Mouse (Mus musculus) embryo, embryonic 10.5 days (tissue): ENCODE results near the gene Eepd1.

ENCODE experiments used
- DNase-seq: peaks from one replicate; pipeline ENCODE4 v3.0.0-alpha.2; 2015; ENCODE audit warnings: low spot score

Gene Eepd1

DNA sequence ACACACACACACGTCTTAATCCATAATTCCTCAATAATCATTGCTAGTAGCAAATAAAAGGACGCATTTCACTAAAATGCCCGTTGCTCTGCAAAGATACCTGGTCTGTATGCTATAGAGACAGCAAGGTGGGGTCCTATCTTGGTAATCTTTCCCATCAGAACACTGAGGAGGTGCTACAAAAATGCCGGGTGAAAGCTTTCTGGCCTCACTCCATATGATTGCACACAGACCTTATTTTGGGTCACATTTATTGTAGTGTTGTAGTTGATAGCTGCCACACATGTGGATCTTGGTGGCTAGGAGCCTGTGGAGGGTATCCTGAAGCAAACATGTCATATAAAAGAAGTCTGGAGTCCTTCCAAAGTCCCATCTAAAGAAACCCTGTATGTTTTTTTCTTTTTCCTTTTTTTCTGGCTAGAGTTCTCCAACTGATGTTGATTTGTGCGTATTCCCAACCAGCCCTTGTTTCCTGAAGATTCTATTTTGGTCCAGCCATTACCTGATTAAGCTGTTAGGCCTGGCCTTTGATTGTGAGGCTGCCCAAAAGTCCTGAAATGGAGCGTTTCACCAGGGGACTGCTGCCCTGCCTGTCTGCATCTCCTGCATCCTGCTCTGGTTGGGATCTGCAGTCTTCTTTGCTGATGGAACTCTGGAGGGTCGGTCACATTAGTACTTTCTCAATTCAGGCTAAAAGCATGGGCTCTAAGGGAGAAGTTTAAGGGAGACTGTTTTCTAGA, 8.0 kb downstream of the Eepd1 start:
- DNase-seq: no peak

DNA sequence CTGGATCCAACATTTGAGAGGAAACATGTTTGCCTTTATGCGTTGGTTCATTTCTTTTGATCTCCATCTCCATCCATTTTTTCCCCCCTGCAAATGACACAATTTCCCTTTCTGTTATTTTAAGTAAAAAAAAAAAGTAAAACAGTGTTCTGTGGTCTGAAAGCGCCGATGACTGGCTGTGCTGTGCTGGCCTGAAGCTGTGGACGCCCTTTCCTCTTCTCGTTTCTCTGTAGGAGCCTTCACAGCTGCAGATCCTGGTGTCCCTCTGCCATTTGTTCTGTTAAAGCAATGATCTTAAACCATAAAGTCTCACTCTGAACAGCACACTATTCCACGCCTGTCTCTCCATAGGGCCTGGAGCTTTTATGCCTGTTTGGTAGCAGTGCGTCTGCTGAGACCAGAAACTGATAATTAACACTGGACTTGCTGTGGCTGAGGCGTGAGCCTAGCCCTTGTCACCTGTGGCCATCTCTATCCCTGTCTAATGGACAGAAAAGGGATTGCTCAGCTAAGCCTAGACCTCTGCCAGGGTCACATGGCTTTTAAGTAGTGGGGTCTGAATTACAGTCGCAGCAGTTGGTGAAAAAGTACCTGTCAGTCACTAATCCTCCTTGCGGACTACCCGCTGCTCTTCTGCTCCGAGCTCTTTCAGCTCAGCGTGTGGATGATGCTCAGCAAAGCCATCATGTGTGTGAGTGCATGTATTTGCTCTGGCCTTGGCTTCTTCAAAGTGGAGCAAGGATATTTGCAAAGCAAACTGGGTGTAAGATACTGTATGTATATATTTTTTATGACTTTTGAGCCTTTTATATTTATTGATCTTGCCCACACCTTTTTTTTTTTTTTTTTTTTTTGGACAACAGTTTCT, 9.2 kb downstream of the Eepd1 start:
- no peak for DNase-seq

DNA sequence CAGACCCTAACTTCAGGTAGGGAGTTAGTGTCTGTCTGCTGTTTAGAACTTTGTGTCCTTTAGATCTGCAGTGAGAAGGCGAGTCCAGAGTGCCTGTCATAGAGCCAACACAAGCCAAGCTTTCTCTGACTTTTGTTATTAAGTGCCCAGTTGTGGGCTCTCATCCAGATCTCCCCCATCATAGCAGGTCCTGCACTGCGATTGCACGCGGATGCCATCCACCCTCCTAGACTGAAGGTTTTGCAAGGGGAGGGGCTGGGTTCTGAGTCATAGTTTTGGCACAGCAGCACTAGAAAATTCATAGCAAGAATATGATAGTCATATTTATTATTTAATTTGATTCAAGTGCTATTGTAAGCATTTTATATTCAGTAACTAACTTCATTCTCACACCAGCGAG, 12.6 kb downstream of the Eepd1 start:
- no peak for DNase-seq

DNA sequence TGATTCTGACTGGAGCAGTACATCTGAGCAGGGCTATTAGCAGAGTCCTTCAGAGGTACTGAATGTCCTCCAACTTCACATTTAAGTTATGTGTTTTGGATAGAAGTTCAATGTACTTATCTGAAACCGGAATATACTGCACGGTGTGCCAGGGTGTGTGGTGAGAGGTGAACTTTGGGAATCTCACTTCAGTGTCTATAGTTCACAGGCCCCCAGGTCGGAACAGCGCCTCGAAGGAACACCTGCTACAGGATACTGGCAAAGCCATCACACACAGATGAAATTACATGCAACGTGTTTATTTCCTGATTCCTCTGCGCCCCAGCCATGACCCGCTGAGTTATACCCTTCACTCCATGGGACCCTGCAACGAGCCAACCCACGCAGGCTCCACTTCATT, 14.3 kb downstream of the Eepd1 start:
- DNase-seq: no peak

DNA sequence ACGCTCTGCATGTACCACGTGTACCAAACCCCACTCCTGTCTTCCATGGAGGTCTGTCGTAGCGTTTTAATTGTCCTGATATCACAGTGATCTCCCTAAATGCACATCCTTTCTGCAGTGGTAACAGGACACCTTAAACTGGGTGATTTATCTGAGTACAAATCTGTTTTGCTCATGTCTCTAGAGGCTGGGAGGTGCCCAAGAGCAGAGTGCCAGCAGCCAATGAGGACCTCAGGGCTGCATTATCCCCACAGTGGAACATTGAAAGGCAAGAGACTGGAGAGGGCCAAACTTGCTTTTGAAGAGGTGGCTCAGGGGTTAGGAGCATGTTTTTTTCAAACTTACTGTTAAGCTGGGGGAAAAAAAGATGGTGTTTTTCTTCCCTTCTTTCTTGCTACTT, 14.8 kb downstream of the Eepd1 start:
- no peak for DNase-seq

DNA sequence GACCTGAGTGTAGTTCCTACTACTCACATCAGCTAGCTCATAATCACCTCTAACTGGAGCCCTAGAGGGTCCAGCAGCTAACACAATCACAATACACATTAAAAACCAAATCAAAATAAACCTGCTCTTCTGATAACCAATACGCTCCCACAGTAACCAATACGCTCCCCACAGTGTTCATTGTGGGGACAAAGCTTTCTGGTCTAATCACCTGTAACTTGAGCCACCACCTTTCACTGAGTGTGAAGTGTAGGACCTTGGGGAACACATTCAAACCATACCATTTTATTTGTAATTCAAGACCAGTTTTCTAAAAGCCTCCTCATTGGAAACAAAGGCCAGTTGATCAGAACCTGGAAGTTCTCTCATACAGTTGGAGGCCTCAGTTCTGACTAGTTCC, 15.4 kb downstream of the Eepd1 start:
- no peak for DNase-seq

DNA sequence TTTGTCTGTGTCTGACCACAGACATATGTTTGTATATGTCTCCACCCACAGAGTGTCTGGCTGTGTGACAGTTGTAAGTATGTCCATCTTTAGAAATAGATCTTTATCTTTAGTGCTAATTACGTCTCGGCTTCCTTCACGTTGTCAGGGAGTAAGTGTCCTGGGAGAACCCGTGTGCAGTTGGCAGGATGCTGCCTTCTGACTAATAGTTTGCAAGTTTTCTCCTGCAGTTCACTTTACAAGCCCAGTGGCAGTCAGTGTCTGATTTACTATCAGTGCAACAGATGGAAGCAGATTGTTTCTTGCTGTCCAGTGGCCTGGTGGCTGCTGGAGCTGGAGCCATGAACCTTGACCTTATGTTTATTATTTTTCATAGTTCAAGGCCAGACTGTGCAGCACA, 17.4 kb downstream of the Eepd1 start:
- peak; percentile 25 for DNase-seq

DNA sequence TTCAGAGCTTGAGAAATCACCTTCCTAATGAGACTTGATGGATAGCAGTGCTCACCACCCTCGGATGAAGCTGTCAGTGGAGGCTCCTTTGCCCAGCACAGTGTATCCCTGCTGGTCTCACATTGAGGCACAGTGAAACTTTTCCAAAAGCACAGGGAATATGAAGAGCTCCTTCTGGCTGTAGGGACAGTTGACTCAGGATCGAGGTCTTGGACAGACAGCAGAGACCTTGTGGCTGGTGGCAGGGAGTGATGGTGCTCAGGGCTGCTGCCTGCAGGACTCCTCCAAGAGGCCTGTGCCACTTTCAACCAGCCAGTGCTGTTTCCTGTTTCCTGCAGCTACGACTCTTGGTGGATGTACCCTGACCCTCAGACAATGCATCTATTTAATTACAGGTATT, 18.0 kb downstream of the Eepd1 start:
- no peak for DNase-seq

DNA sequence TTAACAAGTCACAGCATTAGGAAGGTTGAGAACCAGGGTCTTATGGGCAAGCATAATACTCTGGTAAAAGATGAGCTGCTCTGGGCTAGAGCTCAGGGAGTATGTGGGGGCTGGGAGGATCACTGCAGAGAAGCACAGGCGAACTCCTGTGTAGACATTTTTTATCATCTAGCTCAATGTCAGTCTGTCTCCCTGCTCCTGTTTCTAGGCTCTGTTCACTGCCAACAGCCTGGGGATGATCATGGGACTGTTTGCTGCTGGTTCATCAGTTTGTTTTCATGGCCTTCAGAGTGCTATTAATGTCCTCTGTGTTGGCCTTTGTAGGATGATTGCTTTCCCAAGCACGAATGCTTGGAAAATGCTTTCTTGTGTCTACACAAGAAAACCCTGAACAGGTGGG, 18.7 kb downstream of the Eepd1 start:
- no peak for DNase-seq

DNA sequence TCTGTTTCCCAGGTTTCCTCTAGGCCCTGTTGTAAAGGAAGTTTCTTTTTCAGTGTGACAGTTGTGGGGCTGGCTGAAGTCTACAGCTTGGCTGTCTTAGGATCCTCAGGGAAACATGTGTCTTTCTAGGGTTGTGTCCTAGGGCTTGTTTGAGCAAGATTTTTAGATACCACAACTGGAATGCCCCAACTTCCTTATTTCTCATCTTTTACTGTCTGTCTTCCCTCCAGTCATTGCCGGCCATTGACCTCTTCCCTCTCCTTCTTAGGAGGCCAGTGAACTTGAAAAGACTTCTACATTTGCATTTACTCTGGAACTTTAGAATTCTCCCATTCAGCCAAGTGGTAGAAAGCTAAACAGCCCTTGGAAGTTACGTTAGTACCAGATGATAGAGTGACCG, 27.5 kb downstream of the Eepd1 start:
- no peak for DNase-seq

DNA sequence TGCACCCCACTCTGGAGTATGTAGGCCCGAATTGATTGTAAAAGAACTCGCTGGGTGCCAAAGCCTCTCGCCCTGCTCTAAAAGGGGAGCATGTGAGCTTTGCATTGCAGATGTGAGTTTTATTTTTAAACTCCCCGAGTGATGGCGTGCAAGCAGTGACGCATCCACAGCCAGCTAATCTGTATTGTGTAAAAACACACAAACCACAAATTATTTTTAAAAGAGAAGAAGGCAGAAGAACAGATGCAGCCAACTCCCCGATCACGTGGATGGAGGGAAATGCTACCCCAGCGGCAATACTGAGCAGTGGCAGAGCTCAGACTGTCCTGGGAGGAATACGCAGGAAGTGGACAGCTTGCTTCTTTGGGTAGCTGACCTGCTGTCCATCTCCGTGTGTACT, 29.2 kb downstream of the Eepd1 start:
- no peak for DNase-seq

DNA sequence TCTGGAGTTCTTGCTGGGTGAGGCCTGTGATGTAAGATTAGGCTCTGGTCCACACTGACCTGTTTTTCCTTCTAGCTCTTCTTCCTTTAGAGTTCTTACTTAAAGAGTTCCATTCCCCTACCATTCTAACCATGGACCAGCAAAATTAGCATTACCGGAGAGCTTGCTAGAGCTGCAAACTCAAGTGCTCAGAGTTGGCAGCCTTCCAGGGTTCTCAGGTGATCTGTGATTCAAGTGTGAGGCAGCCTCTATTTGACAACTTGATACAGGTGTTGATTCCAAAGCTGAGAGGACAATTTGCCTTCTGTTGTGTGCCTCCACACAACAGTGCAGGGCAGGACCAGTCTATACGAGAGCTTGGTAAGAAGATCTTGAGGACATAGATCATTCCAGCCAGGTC, 31.7 kb downstream of the Eepd1 start:
- DNase-seq: no peak

DNA sequence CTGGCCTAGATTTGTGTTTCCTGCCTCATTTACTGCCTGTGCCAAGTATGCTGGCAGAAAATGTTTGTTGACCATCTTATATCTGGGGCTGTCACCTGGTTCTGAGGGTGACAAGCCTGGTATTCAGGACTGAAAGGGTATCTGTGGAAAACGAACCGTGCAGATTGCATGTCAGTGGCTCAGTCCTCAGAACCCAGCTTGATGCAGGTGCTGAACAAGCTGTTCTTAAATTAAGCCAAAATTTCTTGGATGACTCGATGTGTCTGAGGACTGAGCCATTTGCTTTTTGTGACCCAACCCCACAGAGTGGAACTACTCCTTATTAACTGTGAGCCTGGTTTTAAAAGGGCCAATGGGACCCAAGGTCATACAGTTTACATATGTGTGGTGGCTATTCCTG, 32.2 kb downstream of the Eepd1 start:
- no peak for DNase-seq

DNA sequence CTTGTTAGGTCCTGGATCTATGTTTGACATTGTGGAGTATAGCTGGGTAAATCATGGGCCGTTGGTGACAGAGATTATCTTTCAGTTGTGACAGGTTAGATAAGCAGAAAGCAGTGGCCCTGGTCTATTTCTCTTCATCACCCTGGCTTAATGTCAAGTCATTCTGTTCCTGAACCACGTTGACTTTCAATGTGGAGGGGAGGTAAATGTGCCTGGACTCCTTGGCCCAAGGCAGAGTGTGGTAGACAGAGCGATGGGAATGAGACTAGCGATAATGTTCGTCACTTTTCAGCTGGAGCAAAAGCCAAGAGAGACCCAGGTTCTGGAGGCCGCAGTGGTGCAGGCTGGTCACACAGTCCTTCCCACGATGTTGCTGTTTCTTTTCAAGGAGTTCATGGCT, 35.3 kb downstream of the Eepd1 start:
- no peak for DNase-seq

DNA sequence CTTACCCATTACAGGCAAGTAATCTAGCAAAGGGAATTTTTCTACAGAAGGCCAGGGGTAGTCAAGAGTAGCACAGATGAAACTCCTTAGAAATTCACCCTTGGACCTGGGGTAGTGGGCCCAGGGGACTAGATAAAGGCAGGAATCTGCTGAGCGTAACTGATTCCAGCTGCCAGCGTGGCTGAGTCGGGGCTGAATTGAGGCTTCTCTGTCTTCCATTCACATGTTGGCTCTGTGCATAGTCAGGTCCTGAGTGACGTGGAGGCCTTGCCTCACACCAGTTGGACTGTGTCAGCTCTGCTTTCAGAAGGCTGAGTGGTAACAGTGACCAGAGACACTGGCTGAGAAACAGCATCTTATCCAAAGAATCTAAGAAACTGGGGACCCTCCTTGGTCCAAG, 36.6 kb downstream of the Eepd1 start:
- peak; percentile 49 for DNase-seq

DNA sequence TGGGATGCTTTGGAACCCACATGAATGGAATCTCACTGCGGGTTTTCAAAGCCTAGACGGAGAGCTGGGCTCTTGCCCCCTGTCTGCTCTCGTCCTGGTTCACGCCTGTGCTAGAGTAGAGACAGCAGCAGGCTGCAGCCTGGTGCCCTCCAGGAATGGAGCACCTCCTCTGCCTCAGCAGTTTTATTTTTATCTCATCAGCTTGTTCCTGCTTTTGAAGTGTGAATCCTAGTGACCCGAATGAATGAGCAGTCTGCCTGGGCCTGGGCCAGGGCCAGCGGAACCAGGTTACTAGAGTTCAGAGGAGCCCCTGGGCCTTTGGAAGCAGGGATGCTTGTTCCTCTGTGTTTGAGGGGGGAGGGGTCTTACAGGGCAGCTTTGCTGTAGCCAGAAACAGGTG, 37.8 kb downstream of the Eepd1 start:
- no peak for DNase-seq

DNA sequence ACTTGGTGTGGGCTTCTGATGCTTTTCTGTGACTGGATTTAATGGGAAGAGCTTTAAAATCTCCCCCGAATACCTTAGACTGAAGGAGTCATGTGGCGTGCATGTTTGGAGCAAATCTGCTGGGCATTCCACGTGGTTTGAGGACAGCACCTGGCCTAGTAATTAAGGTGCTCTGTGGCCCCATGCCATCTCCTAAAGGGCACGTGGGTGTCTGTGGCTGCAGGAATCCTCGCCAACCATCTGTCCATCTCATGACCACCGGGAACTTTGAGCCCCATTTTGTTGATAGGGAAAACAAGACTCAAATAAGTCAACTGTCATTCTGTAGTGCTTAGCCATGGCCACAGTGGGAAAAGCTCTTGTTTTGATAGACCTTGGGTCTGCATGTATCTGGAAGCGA, 39.5 kb downstream of the Eepd1 start:
- DNase-seq: no peak

DNA sequence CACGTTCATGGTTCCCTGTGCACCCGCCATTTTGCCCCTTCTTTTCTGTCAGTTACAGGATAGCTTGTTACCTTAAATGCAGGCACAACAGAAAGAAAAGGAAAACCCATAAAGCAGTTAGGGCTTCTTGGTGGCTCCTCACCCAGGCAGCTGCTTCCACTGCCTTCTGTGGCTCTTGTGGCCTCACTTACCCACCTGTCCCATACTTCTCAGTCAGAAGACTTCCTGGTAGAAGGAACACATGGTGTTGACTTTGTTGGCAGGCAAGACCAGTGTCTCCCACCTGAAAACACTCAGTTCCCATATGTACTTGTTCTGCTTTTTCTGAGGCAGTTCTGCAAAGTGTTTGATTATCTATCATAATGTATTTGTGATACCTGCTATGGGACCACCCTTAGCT, 40.5 kb downstream of the Eepd1 start:
- no peak for DNase-seq

DNA sequence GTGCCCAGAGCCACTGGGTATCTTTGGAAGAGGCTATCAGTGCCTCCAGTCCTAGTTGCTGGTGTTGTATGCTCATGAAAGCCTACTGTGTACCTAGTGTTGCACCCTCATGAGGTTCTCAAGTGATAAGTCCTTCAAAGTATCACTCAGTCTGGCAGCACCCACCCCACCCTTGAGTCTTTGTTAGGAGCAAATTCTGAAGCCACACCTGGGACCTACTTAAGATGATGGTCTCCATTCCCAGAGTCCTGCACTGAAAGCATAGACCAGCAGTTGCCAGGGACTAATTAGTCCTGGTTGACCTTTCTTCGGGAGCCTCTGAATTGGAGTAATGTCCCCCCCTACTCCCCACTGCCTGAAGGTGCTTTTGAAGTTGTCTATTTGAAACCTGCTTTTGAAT, 45.2 kb downstream of the Eepd1 start:
- DNase-seq: no peak

DNA sequence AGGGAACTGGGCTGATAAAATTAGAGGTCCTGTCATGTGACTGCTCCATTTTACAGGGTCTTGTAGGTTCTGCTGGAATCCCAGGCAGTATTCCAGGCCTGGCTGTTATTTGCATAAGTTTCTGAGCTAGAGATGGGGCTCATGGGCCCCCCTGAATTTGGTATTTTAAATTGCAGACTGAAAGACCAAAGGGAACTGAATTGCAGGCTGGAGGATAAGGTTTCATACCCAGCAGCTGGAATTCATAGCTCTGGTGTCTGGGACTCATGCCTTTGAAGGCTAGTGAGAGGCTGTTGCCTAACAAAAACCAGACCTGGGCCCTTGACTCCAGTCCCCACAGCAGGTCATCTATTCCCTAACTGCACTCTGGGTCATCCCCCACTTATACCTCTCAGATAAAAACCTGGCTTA, 45.6 kb downstream of the Eepd1 start:
- DNase-seq: peak; percentile 77

DNA sequence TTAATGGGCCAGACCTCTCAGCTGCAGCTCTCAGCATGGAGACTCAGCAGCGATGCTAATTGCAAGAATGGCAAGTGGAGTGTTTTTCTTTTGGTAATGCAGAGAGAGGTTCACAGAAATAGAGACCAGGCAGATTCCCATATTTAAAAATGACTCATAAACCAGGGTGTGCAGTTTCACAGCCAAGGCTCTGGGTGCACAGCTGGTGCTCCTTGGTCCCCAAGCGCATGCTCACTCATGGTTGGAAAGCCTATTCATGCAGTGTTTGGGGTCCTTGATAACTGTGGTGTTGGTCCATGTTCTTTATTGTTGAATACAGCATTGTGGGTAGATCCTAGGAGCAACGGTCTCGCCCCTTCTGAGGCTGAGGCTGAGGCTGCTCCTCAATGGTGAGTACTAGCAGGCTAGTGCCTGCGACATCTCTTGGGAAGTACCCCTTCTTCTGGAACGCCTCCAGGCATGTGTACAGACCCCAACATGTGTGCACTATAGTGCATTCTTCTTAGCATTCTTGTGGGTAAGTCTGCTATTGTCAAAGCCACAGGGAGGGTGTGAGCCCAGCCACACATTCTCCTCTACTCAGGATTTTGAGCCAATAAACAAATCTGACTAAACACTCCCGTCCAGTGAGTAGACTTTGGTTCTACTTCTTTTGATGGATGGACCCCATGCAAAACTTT, 46.2 kb downstream of the Eepd1 start:
- DNase-seq: no peak

DNA sequence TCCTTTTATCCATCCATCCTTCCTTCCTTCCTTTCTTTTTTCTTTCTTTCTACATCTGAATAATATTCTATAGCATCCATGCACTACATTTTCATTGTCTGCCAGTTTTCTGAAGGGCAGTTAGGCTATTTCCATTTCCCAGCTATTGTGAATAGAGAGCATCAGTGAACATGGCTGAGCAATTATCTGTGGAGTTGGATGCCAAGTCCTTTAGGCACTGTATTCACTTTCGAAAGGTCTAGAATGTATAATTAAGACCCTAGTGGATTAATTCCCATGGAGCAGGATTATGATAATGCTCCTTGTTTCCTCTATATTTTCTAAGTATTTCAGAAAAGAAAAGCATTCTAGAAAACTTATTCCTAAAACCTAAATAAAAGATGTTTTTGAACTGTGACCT, 50.3 kb downstream of the Eepd1 start:
- DNase-seq: no peak

DNA sequence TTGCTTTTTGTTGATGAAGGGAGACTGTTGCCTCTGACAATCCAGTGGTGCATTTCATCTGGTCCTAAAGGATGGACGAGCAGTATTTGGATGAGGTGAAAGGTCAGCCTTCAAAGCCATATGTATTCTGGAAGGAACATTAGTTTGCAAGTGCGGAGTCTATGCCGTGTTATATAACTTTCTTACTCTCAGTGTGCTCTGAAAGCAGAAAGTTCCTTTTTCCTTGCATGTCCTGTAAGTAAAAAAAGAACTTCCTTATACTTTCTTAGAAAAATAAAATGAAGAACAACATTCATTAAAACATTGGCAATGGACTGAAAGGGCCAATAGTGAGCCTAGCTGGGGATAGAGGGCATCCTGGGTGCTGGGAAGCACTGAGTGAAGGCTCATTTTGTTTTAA, 50.8 kb downstream of the Eepd1 start:
- peak; percentile 21 for DNase-seq
